Mouse (Mus musculus) embryo, embryonic 10.5 days (tissue): ENCODE data around the gene Stat5a.
A peak's percentile ranks its signal among the peaks of the same experiment; 100 is the strongest.

Source experiments
- DNase-seq: peaks from one replicate; pipeline ENCODE4 v3.0.0-alpha.2; 2015; ENCODE audit warnings: low spot score

The Stat5a gene

DNA sequence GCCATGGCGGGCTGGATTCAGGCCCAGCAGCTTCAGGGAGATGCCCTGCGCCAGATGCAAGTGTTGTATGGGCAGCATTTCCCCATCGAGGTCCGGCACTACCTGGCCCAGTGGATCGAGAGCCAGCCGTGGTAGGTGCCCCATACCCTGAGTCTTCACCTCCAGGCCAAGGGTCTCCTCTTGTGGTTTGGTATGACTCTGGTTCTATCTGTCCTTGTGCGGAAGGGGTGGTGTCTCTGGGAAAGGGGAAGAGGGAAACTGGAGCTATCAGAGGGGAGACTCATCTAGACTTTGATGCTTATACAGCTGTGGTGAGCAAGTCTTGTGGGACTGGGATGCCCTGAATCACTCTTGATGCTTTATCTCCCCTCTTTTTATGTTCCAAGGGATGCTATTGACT, 2.2 kb downstream of the Stat5a start:
- no peak for DNase-seq

DNA sequence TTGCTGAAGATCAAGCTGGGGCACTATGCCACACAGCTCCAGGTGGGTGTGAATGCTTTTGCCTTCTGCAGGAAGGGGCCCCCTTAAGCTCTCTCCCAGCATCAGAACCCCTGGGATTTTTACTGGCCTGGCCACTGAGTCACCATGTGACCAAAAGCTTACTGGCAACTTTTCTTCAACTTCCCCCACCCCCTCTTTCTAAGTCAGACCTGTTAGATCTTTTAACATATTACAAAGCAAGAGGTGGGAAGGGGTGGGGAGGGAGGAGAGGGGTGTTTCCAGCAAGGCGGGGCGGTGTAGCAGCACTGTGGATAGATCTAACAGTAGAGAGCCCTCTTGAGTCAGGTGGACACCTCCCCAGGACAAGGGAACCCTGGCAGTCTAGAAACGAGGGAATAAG, 2.7 kb downstream of the Stat5a start:
- DNase-seq, result no peak

DNA sequence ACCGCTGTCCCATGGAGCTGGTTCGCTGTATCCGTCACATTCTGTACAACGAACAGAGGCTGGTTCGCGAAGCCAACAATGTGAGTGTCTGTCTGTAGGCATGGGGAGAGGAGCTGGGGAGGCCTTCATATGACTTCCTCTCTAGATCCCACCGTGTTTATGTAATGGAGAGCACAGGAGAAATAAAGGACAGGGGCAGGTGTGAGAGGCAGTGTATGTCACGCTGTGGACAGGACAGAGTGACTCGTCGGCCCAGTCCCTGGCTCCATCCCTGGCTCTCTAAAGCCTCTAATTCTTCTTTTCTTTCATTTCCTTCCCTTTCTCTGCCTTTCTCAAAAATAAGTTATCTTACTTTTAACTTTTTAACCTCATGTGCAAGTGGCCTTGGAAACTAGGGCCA, 4.0 kb downstream of the Stat5a start:
- no peak for DNase-seq

DNA sequence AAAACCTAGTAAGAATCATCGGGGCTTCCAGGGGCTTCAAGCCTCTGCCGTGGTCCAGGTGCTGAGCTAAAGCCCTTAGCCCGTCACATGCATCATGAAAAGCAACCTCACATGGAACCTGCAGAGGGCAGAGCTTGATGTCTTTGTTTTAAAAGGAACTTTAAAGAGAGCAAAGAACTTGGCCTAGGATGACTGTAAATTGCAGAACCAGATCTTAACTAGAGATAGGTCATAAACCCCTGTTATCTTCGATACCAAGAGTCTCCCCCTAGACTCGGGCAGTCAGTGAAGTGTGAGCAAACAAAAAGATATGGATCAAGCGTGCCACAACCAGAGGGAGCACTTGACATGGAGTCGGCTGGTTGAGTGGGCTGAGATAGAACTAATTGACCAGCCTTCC, 6.5 kb downstream of the Stat5a start:
- no peak for DNase-seq

DNA sequence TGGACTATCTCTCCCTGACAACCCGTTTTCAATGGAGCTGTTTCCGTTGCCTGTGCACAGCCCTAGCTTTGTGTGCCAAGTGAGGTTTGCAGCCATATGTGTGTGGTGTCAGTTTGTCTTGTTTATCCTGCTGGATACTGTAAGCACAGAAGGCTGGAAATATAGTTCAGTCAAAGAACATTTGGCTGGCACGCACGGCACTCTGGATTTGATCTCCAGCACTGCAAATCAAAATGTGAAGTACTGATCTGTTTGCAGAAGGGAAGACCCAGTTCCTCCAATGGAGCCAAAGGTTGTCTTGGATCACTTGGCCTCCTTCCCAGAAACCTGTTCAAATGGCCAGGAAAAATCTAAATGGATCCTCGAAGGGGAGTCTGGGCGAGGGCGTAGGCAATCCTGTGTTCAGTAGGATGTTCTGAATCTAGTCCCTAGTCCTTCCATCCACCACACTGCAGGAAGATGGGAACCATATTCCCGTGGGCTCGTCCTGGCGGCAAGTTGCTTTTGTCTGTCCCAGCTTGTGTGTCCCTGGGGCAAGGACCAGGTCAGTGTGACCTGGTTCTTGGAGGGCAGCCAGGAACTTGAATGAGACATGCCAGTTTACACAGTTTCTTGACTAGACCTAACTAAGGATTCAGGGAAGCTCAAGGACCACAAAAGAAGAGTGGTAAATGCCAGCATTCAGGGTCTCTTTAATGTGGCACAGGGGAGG, 11.3 kb downstream of the Stat5a start:
- DNase-seq, result no peak

DNA sequence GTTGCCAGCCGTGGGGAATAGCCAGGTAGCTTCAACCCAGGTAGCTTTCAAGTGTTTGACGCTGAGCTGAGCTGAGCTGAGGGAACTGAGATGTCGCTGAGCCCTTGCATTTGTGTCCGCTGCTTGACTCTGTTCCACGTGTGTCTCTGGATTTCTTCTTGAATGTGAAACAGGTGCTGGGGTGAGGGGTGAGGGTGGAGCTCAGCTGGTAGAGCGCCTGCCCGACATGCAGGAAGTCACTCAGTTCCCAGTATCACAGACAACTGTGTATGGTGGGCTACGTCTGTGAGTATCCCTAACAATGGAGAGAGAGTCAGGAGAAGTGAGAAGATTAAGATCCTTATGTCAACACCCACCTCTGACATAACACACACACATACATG, 11.8 kb downstream of the Stat5a start:
- no peak for DNase-seq

DNA sequence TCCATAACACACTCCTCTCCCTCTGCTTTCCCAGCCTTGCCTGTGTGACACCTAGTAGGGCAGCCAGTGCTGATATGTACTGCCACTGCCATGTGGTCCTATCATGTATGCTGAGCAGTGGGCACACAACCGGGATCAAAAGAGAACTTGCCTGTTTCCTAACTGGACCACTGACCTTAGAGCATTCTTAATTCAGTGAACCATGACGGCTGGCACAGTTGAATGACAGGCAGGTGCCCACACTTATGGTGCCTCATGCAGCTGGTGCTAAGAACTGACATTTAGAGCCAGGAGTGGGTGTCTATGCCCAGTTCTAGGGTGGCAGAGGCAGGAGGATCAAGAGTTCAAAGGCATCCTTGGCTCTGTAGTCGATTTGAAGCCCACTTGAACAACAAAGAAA, 16.6 kb downstream of the Stat5a start:
- DNase-seq, result no peak

DNA sequence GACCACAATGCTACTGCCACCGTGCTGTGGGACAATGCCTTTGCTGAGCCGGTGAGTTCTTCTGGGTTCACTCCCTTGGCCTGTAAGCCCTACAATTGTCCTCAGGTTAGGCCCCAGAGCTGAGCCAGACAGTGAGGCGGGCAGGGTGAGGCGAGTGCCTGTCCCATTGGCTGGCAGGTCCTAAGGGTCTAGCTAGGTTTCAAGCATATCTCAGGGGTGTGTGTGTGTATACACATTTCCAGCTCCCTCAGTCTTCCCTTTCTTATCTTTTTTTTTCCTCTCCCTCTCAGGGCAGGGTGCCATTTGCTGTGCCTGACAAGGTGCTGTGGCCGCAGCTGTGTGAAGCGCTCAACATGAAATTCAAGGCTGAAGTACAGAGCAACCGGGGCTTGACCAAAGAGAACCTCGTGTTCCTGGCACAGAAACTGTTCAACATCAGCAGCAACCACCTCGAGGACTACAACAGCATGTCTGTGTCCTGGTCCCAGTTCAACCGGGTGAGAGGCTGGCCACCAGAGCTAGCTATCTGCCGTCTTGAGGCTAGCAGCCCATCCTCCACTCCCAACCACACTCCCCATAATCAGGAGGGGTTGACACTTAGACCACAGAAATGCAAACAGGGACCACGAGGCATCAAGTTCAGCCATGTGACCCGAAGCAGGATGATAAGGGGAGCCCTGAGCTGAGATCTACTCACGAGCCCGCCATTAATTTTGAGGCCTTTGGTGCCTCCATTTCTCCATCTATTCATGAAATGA, 20.3 kb downstream of the Stat5a start:
- DNase-seq, result no peak

DNA sequence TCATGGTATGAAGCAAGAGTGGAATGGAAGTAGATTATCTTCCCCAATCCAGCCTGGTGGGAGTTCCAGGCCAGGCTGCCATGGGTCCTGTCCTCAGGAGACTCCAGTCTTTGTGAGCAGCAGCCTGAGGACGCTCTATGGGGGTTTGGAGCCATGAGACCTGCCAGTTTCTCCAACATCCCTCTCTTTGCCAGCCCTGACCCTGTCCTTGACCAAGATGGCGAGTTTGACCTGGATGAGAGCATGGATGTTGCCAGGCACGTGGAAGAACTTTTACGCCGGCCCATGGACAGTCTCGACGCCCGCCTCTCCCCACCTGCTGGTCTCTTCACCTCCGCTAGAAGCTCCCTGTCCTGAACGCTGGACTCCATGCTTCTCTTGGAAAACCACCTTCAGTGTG, 24.5 kb downstream of the Stat5a start:
- DNase-seq, result no peak

DNA sequence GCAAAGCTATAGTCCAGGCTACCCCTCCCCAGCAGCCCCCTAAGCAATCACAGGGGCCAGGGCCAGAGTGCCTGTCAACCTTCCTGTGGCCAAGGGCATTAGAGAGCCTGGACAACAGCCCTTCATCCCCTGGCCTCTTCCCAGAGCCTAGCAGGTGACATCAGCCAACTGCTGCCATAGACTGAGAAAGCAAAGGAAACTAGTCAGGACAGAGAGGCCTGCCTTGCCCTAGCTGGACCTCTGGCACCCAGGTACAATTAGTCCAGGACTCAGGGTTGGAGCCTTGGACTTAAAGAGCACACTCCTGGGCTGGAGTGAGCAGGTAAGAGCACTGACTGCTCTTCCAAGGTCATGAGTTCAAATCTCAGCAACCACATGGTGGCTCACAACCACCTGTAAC, 26.3 kb downstream of the Stat5a start:
- DNase-seq, result no peak

DNA sequence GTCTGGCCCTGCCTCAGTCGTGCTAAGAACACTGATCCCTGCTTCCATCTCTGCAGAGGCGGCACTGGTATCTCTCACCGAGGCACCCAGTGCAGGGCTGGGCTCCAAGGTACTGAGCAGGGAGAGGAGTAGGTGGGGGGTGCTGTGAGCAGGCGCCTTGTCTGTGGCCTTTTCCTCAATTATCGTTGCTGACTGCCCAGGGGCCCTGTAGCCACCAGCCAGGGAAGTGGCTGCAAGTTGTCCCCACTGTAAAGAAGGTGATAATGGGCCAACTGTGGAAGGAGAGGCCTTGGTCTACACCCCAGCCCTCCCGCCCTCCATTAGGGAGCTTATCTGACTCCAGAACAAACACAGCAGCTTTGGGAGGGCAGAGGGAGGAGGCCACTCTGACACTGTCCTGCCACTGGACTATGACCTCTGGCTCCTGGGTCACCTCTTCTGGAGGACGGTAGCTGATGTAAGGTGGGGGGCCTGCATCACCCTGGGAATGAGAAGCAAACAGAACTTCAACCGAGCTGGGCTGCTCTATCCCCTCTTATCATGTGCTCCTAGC, 27.1 kb downstream of the Stat5a start:
- no peak for DNase-seq

DNA sequence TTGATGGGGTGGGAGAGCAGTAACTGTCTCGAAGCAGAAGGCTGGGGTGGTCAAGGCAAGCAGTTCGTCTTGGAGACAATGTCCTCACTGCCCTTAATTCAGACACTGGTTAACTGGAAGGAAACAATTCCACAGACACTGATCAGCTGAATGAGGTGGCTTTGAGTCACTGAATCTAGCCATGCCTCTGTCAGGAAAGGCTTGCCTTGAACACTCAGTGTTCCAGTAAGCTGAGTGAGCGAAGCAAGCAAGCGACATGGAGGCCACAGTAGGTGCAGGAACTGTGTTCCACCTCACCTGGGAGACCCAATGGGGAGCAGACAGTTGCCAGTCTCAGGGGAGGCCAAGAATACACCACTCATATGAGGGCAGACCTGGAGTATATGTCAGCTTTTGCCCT, 28.1 kb downstream of the Stat5a start:
- DNase-seq, result no peak

DNA sequence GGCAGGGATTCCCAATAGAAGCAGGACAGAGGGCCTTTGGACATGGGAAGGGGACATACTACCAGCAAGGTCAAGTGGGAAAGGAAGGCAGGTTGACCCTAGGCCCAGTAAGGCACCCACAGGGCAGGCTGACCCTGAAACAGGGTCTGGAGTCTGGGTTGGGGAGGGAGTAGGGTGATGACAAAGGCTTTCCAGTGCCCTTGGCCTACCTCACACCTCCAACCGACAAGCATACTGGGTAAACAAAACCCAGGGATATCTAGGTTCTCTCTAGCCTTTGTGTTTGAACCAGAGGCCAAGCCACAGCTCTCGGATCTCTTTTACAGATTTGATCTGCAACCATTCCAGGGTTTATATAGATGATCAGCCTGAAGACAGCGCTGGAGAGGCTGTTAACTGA, 28.6 kb downstream of the Stat5a start:
- DNase-seq, result no peak

DNA sequence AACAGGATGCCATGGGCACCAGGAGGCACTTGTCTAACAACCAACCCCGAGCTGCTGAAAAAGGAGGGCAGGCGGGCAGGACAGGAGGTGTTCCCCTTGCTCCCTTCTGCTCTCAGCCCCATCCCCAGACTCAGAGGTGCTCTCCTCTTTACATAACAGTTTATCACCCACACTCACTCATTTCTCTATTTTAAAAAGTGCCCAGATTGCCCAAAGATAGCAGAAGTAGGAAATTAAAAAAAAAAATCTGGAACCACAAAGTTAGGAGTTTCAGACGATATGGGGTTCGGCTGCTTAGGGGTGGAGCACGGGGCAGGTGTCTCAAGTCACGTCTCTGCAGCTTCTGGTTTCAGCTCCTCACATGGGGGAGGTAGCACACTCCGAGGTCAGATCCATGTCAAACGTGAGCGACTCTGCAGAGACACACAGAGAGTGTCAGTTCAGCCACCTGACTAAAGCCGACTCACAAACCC, 29.2 kb downstream of the Stat5a start:
- DNase-seq, result no peak

DNA sequence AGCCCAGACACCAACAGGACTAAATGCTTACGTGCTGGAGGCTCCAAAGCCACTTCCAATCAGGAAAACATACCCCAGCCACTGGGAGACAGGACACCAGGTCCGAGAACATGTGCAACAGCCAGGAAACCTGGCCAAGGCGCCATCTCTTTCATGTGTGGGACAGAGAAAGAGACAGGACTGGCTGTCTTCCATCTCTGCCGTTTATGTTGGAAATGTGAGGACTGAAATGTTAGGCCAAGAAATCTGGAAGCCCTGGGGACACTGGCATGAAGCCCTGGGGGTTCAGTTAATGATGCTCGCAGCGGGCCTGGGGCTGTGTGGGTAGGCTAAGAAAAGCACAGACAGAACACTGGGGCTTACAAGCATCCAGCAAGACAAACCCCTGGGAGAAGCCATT, 31.3 kb downstream of the Stat5a start:
- no peak for DNase-seq

DNA sequence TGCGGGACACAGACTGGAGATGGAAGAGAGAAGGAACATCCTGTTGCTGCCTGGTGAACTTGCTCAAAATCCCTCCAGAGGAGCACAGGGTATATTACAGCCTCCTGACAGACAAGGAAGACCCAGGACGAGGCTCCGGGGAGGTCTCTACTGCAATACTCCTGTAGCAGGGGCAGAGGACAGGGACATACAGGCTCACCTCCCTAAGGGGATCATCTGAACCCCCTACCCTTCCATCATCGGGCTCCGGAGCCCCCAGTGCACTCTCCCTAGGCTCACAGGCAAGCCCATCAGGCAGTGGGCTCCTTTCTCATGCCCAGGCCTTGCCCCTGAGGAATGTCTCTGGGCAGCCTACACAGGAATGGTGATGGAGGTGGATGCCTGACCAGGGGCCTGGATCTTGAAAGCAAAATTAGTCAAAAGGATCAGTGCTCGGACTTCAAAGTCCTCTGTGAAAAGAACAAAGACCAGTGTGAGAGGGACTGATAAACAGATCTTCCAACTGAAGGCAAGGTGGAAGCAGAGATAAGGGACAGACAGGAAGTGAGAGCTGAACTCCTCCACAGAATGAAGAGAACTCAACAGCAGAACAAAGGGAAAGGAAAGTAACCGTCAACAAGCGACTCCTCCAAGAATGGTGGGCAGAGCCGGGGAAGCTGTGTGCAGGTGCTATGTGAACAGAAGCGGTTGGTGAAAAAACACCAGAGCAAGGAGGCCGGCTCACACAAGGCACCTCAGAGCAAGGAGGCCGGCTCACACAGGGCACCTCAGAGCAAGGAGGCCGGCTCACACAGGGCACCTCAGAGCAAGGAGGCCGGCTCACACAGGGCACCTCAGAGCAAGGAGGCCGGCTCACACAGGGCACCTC, 32.3 kb downstream of the Stat5a start:
- peak; percentile 21 for DNase-seq

DNA sequence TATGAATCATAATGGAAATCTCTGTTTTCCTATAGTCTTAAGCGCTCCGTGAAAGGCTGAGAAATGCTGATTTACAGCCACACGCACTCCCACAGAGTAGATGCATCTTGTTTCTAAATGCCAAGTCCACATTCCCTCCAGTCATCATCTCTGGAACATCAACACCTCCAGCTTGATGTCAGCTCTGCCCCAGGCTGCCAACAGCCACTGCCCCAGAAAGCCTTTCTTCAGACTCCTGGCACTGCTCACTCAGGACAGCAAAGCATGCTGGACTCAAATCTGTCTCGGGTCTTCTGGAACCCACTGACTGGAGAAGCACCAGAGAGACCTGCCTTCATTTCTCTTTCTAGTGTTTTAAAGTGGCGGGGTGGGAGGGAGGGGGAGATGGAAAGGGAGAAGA, 33.3 kb downstream of the Stat5a start:
- DNase-seq, result no peak

DNA sequence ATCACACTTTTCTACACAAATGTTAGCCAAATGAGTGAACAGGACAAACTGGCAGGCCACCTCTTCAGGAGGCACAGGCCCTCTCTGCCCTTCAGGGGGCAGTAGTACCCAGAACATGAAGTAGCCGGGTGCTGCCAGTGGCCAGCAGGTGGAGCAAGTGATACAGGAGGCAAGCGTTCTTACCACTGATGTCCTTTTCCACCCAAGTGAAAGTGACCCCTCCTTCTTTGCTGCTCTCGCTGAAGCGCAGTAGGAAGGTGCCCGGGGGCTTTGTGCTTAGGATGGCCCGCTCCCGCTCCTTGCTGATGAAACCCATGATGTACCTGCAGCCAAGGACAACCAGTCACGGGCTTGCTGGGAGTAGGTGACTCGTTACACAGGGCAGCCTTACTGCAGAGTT, 34.3 kb downstream of the Stat5a start:
- peak; percentile 93 for DNase-seq

DNA sequence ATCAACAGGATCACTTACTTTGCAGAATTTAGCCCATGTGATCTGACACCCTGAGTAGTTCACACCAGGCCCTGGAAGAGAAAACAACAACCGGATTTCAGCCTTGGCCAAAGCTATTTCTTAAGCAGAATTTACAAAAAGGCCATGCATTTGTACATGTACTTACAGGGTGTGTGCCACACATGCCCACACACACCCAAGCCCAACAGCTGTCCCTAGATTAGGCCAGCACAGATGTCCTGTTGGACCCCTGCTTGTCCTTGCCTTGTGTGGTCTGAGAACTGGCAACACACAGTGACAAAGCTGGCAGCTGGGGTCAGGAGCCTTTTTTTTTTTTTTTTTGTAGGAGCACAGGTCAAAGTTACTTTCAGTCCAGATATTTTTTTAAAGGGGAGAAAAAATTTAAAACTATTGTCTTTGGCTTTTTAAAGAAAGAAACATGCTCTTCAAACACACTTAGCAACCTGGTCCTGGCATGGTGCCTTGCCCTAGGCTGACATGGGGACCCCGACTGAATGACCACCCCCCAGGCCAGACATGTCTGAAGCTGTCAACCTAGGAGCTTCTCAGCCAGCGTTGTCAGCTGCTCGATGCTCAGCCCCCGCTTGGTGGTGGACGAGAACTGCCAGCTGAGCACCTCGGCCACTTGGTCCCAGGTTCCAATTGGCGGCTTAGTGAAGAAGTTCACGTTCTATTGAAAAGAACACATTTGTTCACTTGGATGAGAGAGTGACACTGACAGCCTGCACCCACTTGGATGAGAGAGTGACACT, 35.2 kb downstream of the Stat5a start:
- no peak for DNase-seq

DNA sequence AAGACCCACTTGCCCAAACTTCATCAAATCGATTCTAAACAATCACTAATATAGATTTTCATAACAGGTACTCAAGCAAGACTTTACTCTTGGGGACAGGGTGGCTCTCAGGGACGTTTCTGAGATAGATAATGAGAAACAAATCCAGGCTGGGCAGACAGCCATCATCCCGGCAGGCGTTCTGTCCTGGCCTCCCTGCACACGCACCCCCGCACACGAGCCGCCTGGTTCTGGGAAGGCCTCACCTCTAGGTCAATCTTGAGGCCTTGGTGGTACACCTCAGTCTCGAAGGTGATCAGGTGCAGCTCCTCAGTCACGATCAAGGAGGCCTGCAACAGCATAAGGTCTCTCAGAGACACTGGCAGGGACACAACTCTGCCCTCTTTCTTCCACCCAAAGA, 36.9 kb downstream of the Stat5a start:
- DNase-seq, result no peak

DNA sequence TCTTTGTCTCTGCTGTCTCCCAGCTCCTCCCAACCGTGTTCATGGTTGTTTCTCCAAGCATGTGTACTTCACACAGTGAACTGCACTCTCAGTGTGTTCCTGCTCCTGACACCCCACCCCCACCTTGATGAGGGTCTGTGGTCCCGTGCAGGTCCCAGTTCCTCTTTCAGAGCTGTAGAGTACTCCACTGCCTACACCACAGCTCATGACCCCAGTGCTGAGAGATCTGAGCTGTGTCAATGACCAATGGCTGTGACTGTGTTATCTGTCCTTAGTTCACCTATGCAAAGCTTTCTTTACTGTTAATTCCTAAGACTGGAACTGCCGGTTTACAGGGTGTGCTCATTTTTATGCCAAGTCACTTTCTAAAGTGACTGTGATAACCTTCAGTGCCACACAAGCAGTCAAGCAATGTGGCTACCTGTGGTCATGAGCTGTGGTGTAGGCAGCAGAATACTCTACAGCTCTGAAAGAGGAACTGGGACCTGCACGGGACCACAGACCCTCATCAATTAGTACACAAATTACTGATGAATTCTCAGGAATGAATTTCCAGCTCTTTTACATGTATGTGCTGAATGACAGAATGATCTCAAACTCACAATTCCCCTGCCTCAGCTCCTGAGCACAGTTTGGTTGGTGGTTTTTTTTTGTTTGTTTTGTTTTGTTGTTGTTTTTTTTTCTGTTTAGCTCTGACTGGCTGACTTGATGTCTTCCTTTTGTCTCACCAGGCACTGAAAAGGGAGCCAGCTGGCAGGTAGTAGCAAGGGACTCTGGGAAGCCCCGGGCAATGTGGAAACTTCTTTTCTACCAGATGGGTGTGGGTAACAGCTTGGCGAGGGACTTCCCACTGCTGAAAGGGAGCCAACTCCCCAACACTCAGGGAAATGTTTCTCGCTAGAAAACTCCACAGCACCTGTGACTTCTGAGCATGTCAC, 38.4 kb downstream of the Stat5a start:
- no peak for DNase-seq
